Mouse (Mus musculus) limb, embryonic 14.5 days (tissue): ENCODE results near the gene Tnfaip1. TPM values are rescaled to one million over a fixed set of nuclear protein-coding genes. Genes with fewer than 3 reads are reported as not detected.

Experiments
- ATAC-seq: fragments of 200-750 bp; cut with Nextera tagmentation; 2 replicates; pipeline ENCODE4 v1.8.0; 2017; ENCODE audit warnings: low read depth, moderate number of reproducible peaks, moderate TSS enrichment; ENCODE audit not compliant: low FRiP score
- DNase-seq: peaks from one replicate; pipeline ENCODE4 v3.0.0-alpha.2; 2015; ENCODE audit warnings: low spot score
- H3K27ac ChIP-seq: fragments of 300-500 bp; sonication (generic); replicated peaks from 2 replicates; pipeline ENCODE4 v1.5.1; 2014; ENCODE audit warnings: low read depth, mild to moderate bottlenecking, low read length, moderate library complexity, mixed read lengths
- H3K27me3 ChIP-seq: fragments of 300-500 bp; sonication (generic); 2 replicates; pipeline ENCODE4 v1.6.1; 2014; ENCODE audit warnings: low read length, mixed read lengths; ENCODE audit not compliant: control insufficient read depth, insufficient read depth
- H3K36me3 ChIP-seq: fragments of 300-500 bp; sonication (generic); 2 replicates; pipeline ENCODE4 v1.6.1; 2014; ENCODE audit warnings: mild to moderate bottlenecking, low read length, moderate library complexity, mixed read lengths; ENCODE audit not compliant: control insufficient read depth, insufficient read depth
- H3K4me1 ChIP-seq: fragments of 300-500 bp; sonication (generic); 2 replicates; pipeline ENCODE4 v1.6.1; 2014; ENCODE audit warnings: antibody characterized with exemption, low read length, mixed read lengths; ENCODE audit not compliant: control insufficient read depth, insufficient read depth
- H3K4me2 ChIP-seq: fragments of 300-500 bp; sonication (generic); replicated peaks from 2 replicates; pipeline ENCODE4 v1.6.1; 2014; ENCODE audit warnings: low read depth, mild to moderate bottlenecking, low read length, moderate library complexity; ENCODE audit not compliant: severe bottlenecking
- H3K4me3 ChIP-seq: fragments of 300-500 bp; sonication (generic); replicated peaks from 2 replicates; pipeline ENCODE4 v1.5.1; 2014; ENCODE audit warnings: low read length
- H3K9ac ChIP-seq: fragments of 300-500 bp; sonication (generic); 2 replicates; pipeline ENCODE4 v1.6.1; 2014; ENCODE audit warnings: mild to moderate bottlenecking, low read depth, low read length, moderate library complexity; ENCODE audit not compliant: severe bottlenecking
- H3K9me3 ChIP-seq: fragments of 300-500 bp; sonication (generic); 2 replicates; pipeline ENCODE4 v1.6.1; 2016; ENCODE audit warnings: low read length; ENCODE audit not compliant: control insufficient read depth
- POLR2A ChIP-seq: fragments of 200-500 bp; IDR thresholded peaks from 2 replicates; pipeline ENCODE4 v1.8.0; 2012; ENCODE audit warnings: inconsistent platforms, mild to moderate bottlenecking, moderate library complexity, borderline replicate concordance; ENCODE audit not compliant: insufficient read depth, insufficient read length; ENCODE audit errors: extremely low read depth
- WGBS: fragments of 180-500 bp; shearing (Covaris S2); extraction: QIAGEN DNeasy Blood & Tissue Kit; methylation state at CpG from one replicate; pipeline ENCODE4 v1.1.7; 2014; 5-methylcytosine and 5-hydroxymethylcytosine counted together
- polyA plus RNA-seq, 2 experiments: library from polyadenylated mRNA; depleted of rRNA in 1 of 2; stranded (reverse) in 1 of 2; unstranded in 1 of 2; fragments of >200 nt; fragmentation: Nextera tagmentation in 1 of 2; extraction: Ambion mirVana in 1 of 2; gene quantifications; 2 replicates each; pipeline versions ENCODE4 v1.2.1 to v1.2.3; 2012 to 2014

Tnfaip1 gene
- polyA plus RNA-seq, 2 experiments: 55.7 to 83.4 TPM

DNA sequence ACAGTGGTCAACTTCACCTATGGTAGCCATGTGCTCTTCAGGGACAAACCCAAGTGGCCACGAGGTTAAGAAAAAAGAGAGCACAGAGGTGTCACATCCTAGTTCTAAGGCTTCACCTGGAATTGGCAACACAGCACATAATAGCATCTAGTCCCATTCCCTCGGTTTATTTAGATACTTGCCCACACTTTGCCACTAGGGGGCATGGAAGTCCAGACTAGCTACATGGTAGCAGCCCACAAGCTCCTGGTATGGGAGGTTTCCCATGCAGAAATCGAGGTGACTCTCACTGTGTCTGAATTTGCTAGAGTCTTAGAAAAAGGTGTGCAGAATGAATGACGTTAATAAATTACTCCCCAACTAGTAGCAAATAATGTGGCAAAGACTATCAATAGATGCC is 24.3 kb upstream of the Tnfaip1 start:
- TF ChIP-seq POLR2A: no peak
- H3K36me3 ChIP-seq: no peaks in the 10 kb centered on the region
- H3K4me2 ChIP-seq: no peak overlapping the region
- ATAC-seq (peak; percentile 60; the same call in 1 of the 2 replicates), DNase-seq (peak; percentile 79)
- H3K9ac ChIP-seq: no peak overlapping the region
- no peaks in the 10 kb centered on the region for H3K4me1 ChIP-seq
- WGBS: 21% methylated on average over 4 of the region's 4 CpGs
- H3K27me3 ChIP-seq: no peaks in the 10 kb centered on the region
- H3K27ac ChIP-seq: no peak overlapping the region
- no peaks in the 10 kb centered on the region for H3K9me3 ChIP-seq
- no peak overlapping the region for H3K4me3 ChIP-seq

- Histone ChIP-seq H3K9me3 (no peaks in the 10 kb centered on the region), H3K9ac (no peak overlapping the region), H3K4me3 (no peak overlapping the region), H3K4me2 (no peak overlapping the region), H3K4me1 (no peaks in the 10 kb centered on the region), H3K27me3 (no peaks in the 10 kb centered on the region), H3K36me3 (no peaks in the 10 kb centered on the region), H3K27ac (no peak overlapping the region)
- ATAC-seq (no peak), DNase-seq (no peak)
- 52% methylated on average over 8 of the region's 8 CpGs for WGBS
- TF ChIP-seq POLR2A: no peak
These were observed 21.1 kb upstream of the Tnfaip1 start for GRCm38 (mm10) chr11:78557241-78557640.

- no peaks in the 10 kb centered on the region for H3K36me3 ChIP-seq
- no peaks in the 10 kb centered on the region for H3K9me3 ChIP-seq
- no peaks in the 10 kb centered on the region for H3K27me3 ChIP-seq
- H3K4me1 ChIP-seq: 0 out of 2 replicates have a peak, but pooled peaks cover 1% of the 10 kb centered on the region
- no peak overlapping the region for H3K4me3 ChIP-seq
- H3K9ac ChIP-seq: no peak overlapping the region
- no peak for DNase-seq
- no peak overlapping the region for H3K4me2 ChIP-seq
- TF ChIP-seq POLR2A: no peak
- no peak for ATAC-seq
- no peak overlapping the region for H3K27ac ChIP-seq
- WGBS: 75% methylated on average over 4 of the region's 4 CpGs
These were observed 19.9 kb upstream of the Tnfaip1 start for GRCm38 (mm10) chr11:78556070-78556469.

GRCm38 (mm10) chr11:78555623-78556022 is 19.5 kb upstream of the Tnfaip1 start:
- Histone ChIP-seq H3K4me1 (0 out of 2 replicates have a peak, but pooled peaks cover 3% of the 10 kb centered on the region), H3K27ac (no peak overlapping the region), H3K4me2 (no peak overlapping the region), H3K9ac (no peak overlapping the region), H3K4me3 (no peak overlapping the region), H3K36me3 (no peaks in the 10 kb centered on the region), H3K27me3 (no peaks in the 10 kb centered on the region), H3K9me3 (no peaks in the 10 kb centered on the region)
- no peak for ATAC-seq
- DNase-seq: no peak
- TF ChIP-seq POLR2A: no peak
- 83% methylated on average over 3 of the region's 3 CpGs for WGBS

DNA sequence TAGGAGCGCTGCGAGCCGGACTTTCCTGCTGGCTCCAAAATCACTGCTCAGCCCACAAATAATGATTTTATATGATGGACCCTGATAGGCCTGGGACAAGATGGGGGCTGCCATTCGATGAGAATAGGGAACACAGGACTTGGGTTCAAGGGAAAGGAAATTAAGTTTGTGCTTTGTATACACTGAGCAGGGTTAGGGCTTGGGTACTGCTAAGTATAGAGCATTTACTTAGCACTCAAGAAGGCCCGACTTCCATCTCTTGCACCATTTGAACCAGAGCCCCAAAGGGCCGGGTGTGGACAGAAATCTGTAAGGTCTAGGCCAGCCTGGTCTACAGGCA is 14.9 kb upstream of the Tnfaip1 start:
- Histone ChIP-seq H3K4me2 (peak overlapping the region; percentile 79), H3K27me3 (no peaks in the 10 kb centered on the region), H3K9ac (peak overlapping the region; percentile 63), H3K4me3 (peak overlapping the region; percentile 68), H3K4me1 (peaks cover 15% of the 10 kb centered on the region), H3K27ac (peak overlapping the region; percentile 79), H3K9me3 (no peaks in the 10 kb centered on the region), H3K36me3 (no peaks in the 10 kb centered on the region)
- DNase-seq (no peak), ATAC-seq (peak; percentile 24)
- TF ChIP-seq POLR2A: no peak
- WGBS: 30% methylated on average over 6 of the region's 6 CpGs

- under 1% methylated on average over 60 of the region's 60 CpGs for WGBS
- TF ChIP-seq POLR2A: peak; percentile 75; the same call in 1 of the 2 replicates
- Histone ChIP-seq H3K36me3 (peaks cover 5% of the 10 kb centered on the region; the same call in 1 of the 2 replicates), H3K4me1 (peaks cover 15% of the 10 kb centered on the region), H3K4me2 (peak within 1 kb of the TSS; percentile 79), H3K9ac (peak within 1 kb of the TSS; percentile 73), H3K4me3 (peak within 1 kb of the TSS; percentile 68), H3K9me3 (no peaks in the 10 kb centered on the region), H3K27me3 (no peaks in the 10 kb centered on the region), H3K27ac (peak within 1 kb of the TSS; percentile 79)
- ATAC-seq: peak; percentile 100
- DNase-seq: peak; percentile 99
These were observed 14.3 kb upstream of the Tnfaip1 start, which contains the start of gene Tmem97 for GRCm38 (mm10) chr11:78550168-78551058. TSS of gene Tmem97 (minus strand) at chr11:78550777.
